Mouse (Mus musculus) ES-CJ7 (cell line): ENCODE measurements around the gene Capn10.
"Not testable (repeated sequence)": the region's sequence is repeated elsewhere in the genome, so short reads cannot be mapped to it uniquely, and the experiment has no call there.

Experiments used
- DNase-seq: peaks from one replicate; pipeline ENCODE4 v3.0.0; 2011; ENCODE audit warnings: low read depth, low spot score

The Capn10 gene

DNA sequence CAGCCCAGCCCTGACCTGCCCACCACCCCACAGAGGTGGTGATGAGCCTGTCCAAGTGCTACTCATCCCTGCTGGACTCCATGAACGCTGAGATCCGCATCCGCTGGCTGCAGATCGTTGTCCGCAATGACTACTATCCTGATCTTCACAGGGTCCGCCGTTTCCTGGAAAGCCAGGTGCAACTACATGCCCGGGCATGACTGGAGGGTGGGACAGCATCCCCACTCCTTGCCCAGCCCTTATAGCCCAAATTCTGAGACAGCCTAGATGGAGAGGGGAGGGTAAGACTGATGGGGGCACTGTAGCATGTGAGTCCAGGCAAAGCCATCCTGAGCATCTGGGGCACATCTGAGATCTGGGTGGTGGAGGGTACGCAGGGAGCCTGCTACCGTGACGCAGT is 15.0 kb upstream of the Capn10 start:
- DNase-seq: peak; percentile 70

DNA sequence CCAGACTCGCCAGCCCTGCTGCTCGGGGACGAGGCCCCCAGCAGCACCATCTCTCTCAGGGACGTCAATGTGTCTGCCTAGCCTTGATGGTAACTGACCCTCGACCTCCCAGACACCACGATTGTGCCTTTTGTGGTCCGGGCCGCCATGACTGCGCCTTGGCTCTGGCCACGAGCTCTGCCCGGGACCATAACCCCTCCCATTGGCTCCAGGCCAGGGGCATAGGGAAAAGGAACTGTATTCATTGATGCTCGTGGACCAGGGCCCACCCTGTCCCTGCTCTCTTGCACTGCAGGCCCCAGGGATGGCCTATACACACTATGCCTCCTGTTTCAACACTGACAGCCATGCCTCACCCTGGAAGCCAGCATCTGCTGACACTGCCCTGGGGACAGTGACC is 14.4 kb upstream of the Capn10 start:
- DNase-seq: no peak

DNA sequence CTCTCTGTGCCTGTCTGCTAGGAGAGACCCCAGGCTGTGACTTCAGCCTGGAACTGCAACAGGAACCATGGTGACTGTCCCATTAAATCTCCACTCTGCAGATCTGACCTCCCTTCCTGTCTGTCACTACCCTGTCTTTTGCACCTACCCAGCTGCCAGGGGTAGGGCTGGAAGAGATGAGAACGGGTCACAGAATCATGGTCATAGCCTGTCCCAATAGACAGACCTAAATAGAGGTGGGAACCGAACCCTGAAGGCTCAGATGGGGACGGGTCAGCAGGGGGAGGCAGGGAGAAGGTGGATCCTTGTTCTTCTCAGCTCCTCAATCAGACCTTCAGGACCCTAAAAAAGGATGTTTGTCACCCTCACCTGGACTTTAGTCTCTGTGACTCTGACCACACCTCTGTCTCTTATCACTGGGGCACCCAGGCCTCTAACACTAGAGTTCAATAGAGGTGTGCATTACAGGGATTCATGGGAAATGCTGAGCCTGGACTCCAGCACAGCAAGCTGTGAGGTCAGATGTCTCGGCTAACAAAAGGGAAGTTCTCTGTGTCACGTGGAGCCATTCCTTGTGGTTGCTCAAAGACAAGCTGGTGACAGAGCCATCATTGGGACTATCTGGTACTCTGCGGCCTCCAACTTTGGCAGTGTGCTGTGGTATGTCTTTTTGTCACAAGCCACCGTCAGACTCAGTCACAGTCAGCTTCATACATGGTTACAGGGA is 13.5 kb upstream of the Capn10 start:
- no peak for DNase-seq

DNA sequence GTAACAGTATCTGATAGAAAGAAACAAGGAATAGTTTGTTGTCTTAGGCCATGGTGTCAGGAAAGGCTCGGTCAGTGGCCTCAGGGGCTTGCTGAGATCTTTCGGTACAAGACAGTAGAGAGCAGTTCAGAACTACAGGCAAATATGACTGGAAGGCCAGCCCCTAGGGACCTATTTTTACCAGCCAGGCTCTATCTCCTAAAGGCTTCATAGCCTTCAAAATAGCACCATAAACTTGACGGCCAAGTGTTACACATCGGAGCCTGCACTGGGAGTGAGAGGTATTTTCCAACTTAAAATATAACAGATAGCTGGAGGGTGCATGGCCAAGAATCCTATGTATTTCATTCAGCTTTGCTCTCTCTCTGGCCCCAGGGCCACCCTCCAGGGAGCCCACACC is 12.7 kb upstream of the Capn10 start:
- DNase-seq: no peak

DNA sequence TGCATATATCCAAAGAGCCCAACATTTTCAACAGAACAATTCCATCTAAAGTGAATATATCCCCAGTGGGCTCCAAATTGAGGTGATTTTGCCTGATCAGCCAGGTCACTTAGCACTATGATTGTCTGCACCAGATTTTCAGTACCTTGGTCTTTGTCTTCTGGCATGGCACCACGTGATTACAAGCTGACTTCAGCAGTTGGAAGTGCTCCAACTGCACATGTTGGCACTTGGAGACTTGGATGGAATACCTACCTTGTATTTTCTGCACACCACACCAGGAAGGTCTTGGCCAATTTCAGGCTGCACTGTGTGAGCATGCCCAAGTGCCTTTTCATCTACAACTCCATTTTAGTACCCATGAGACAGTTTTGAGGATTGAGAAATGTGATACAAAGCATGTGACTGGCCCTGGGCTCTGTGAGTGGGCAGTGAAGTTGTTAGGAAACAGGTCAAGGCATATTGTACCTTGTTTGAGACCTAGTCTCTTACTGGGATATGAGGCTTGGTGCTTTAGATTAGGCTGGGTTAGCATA is 3.9 kb upstream of the Capn10 start:
- no peak for DNase-seq

DNA sequence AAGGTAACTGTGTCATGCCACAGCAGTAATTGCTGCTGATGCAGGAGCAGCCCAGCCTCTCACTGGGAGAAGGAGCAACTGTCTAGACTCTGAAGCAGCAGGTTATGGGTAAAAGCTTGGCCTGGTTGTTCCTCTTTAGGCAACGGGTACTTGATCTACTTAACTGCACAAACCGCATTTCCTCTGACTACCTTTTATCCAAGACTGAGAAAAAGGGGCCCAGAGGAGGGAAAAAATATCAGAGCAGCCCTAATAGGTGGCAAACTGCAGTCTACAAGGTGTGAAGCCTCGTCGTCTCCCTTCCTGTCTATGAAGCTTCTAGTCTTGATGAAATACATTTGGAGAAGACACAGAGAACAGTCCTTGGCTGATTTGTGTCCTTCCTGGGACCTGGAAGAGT is 565 bp upstream of the Capn10 start:
- no peak for DNase-seq

DNA sequence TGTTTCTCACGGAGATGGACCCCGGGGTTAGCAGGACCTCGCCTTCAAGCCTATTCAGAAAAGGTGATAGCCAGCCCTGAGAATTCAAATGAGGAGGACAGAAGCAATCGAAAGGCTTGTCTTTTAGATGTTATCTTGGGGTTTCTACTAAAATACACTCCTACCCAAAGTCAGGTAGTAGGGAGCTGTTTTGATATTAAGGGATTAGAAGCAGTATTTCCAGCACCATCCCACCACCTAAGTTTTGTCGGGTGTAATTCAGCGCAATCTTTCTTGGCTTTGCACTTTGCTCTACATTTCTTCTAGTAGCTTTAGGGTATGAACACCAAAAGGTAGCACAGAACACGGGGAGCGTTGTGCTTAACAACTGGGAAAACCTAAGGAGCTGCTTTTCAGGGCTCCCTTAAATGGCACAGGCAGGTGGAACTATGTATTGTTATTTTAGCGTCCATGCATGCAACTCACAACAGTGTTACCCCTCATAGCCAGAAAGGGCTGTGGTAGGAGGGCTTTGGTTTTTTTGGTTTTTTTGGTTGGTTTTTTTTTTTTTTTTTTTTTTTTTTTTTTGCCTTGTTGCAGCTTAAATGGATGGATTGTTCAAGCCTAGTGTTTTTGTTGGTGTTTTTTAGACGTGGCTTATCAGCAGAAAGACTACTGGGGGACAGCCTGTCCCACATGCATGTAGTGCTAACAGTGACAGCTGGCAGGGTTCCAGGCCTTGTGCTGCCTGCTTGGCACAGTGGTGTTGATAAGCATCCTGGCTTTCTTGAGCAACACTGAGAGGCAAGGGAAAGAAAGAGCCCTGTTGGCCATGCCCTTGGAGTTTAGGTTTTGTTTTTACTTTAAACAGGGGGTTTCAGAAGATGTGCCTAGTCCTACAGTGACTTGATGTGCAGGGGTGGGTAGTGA is 1.1 kb downstream of the Capn10 start:
- no peak for DNase-seq

DNA sequence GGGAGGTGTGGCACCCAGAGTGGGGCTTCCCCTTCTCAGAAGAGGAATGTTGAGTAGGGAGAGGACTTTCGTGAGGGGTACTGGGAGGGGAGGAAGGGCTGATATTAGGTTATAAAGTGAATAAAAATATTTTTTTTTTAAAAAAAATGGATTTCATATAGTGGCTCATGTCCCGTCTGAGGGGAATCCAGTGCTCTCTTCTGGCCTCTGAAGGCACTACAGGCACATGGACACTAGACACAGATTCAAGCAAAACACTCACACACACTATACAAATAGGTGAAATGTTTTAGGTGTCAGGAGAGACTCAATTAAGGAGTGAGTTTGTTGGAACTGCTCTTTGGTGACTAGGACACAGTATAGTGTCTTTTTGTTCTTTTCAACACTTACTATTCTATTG is 1.8 kb downstream of the Capn10 start:
- DNase-seq: no peak

DNA sequence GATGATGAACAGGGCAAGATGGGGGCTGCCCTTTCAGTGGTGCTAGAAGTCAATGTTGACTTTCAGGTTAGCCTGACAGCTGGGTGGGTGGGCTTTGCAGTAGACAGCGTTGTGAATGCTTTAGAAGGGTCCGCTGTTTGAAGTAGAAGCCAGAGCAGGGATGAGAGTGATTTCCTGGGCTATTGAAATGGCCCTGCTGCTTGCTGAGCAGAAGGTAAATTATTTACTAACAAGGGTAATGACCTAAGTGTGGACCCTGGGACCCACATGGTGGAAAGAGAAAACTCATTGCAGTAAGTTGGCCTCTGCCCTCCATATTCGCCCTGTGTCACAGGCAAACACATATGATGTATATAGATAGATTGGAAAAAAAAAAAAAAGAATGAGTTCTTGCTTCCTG is 2.3 kb downstream of the Capn10 start:
- no peak for DNase-seq

DNA sequence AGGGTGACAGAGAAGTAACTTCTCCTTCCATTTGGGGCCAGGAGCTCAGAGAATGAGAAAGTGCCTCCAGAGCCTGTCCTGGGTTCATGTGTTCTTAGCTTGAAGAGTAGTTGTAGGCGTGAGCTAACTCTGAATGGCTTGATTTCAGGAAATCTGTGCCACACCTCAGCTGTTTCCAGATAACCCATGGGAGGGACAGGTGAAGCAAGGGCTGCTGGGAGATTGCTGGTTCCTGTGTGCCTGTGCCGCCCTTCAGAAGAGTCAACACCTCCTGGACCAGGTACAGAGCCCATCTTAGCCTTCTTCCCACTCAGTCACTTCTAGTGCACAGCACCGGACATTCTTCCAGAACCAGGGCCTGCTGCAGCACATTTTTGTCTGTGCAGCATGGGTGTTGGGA is 3.6 kb downstream of the Capn10 start:
- no peak for DNase-seq

DNA sequence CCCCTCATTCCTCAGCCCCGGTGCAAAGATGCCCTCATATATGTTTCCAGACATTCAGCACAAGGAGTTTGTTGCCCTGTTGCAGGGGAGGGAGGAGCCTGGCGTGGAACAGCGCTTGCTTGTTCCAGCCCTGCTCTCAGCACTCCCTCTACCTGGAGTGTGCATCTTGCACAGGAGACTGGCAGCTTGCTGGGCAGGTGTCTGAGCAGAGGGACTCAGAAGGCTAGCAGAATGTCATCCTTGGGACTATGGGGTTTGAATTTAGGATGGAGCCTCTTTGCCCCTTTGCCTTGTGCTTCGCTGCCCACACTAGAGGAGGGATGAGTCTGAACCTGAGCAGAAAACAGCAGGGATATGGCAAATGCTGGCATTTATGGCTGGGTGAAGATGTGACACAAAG is 5.6 kb downstream of the Capn10 start:
- no peak for DNase-seq

DNA sequence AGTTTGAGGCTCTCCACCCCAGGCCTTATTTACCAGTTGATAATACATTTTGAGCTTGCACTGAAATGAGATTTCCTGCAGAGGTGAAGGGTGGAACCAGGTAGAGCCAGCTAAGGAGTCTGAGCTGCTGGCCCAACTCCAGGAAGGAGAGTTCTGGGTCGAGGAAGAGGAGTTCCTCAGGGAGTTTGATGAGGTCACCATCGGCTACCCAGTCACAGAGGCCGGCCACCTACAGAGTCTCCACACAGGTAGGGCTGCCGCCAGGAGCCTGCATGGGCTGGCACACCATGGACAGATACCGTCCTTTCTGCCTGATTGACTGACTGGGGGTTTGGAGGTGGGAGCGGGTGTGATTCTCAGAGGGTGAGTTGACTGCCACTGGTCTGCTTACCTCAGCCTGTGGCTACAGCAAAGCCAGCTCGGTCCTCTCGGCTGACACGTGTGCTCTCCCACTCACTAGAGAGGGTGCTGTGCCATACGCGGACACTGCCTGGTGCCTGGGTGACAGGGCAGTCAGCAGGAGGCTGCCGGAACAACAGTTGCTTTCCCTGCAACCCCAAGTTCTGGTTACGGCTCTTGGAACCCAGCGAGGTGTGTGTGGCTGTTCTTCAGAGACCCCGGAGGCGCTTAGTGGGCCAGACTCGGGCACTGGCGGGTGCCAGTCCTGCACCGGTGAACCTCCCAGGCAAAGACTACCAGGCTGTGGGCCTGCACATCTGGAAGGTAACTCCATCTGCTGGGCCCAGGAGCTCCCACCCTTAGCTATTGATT is 9.2 kb downstream of the Capn10 start:
- DNase-seq: no peak

DNA sequence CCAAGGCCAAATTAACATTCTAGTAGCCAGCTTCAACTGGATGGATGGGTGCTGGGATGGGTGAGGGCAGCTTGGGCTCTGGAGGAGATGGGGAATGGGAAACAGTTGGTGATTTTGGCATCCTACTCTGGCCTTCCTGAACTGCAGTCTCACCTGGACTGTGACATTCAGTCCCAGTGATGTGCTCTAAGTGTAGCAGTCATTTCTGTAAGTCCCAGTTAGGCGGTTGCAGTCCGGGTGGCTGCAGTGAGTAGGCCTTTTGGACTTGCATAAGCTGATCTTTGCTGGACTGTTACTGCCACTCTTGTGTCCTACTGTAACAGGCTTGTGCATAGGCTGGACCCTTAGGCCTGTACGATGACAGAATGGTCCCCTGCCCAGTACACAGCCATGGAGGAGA is 13.8 kb downstream of the Capn10 start:
- no peak for DNase-seq

DNA sequence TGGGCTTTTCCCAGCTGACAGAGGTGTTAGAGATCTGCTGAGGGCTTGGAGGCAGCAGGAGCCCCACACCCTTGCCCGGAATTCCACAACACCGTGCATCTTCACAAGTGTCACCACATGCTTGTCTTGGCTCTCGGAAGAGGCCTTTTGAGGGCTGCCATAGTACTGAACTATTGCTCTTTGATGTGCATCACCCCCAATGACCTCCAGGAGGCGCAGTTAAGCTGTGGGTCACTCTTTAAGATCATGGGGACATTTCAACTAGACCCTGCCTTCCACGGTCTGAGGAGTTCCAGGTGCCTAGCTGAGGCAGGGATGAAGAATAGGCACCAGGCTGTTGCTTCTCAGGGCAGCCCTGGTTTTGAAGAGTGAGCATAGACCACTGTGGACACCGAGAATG is 15.2 kb downstream of the Capn10 start:
- peak; percentile 74 for DNase-seq

DNA sequence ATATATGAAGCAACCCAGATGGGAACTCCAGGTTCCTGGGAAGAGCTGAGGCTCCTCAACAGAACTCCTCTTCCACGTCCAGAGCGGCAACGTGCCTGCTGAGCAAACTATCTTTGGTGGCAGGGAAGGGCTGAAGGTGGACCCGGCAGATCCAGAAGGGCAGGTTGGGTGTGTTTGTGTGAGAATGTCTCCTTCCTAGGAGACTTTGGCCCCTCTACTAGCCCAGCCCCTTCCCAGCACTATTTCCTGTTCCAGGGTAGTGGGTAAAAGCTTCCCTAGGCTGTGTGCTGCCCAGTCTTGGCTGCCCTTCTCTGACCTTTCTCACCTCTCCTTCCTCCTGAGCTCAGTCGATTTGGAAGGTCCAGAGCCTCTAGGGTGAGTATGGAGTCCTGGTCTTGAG is 16.4 kb downstream of the Capn10 start, which contains the start of gene Gpr35:
Gene Gpr35, plus strand, starts transcription at position 259 of the 400 bp plus-strand sequence.
- no peak for DNase-seq

DNA sequence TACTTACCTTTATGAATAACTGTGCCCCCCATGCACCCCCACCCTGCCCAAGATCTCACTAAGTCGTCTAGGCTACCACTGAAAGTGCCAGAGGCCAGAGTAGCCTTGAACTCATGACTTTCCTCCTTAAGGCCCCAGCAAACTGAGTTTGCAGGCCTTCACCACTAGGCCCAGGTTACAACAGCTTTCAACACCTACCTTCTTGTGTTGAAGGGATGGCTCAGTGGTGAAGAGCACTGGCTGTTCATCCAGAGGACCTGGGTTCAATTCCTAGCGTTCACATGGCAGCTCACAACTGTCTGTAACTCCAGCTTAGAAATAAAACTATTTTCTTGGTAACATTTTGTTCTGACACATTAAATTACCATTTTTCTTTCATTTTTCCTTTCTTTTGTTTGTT is 19.5 kb downstream of the Capn10 start:
- DNase-seq: no peak

DNA sequence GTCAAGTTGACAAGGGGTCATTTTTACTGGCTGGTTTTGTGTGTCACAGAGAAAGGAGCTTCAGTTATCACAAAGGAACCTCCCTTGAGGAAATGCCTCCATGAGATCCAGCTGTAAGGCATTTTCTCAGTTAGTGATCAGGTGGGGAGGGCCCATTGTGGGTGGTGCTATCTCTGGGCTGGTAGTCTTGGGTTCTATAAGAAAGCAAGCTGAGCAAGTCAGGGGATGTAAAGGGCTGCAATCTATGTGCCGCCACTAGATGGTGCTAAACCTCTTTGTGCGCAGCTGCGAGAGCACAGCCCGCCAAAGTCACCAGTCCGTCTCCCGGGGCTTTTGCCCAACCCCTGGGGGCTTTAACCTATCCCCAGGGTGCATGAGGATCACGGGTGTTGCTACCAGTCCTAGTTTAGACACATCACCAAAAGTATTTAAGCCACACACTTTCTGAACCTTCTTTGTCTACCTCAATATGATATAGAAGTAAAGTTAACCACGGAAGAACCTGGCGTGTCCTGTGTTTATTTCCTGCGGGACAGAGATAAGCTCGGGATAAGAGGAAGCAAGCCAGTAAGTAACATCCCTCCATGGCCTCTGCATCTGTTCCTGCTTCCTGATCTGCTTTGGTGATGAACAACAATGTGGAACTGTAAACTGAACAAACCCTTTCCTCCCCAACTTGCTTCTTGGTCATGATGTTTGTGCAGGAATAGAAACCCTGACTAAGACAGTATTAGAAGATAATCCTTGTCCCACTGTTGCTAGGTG is 22.6 kb downstream of the Capn10 start:
- DNase-seq: not testable (repeated sequence)

DNA sequence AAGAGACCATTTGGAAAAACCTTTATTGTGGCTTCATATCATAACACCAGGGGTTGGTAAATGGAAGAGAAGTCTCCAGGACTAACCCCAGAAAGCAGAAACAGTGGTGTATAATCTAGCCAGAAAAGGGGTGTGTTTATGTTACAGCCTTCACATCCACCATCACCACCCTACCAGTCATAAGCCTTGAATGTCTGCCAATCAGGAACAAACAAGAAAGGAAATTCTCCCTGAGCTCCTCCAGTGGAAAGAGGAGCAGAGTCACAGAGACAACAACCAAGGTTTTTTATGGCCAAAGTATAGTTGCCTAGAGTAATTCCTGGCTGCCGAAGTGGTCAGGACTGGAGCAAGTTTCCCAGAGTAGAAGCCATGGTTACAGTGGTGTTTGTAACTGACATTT is 24.8 kb downstream of the Capn10 start:
- DNase-seq: no peak

DNA sequence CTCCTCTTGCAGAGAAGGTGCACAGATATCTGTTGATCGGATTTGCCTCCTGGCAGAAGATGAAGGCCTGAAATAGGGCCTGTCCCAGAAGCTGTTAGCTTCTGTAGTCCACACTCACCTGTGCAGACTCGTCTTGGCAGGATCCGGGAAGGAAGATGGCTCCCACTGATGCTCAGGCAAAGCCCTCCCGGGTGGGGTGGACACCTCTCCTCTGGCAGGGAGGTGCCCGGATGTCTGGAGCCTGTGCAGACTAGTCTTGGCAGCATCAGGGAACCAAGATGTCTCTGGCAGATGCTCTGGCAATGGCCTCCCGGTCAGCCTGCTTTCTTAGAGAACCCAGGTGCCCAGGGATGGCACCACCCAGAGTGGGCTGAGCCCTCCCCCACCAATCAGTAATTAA is 36.6 kb downstream of the Capn10 start:
- not testable (repeated sequence) for DNase-seq

DNA sequence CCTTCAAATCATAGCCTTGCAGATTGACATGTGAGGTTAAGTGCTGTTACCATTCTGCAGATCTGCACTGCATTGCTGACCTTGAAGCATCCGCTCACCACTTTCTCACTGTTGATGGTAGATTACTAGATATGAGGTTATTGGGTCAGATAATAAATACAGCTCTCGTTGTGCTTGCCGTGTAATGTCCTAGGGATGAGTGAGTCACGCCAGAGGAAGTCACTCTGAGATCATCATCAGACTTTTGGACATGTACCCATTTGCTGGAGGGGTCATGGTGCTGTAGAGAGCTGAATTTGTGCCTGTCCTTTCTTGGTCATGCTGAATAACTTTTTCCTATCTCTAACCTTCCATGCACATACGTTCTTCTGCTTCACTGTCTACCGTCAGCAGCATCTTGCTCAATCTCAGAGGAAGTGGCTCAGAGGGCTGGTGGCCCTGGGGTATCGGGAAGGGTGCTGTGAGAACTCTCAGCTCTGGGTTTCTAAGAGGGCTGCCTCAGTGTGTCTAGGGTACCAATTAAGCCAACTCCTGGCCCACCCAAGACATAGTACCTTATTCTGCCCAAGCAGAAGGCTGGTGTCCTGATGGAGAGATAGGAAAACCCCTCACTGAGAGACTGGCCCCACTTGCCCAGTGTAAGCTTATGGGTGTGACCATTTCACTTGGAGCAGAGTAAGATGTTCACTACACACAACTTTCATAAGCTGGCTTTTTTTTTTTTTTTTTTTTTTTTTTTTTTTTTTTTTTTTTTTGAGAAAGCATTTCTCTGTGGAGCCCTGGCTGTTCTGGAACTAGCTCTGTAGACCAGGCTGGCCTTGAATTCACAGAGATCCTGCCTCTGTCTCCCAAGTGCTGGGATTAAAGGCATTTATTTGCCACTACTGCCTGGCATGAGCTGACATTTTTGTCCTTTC is 38.0 kb downstream of the Capn10 start:
- no peak for DNase-seq
